Mouse (Mus musculus) myocyte (in vitro differentiated cells): ENCODE data around the gene Cdc27. TPM values are rescaled to one million over a fixed set of nuclear protein-coding genes. Genes with fewer than 3 reads are reported as not detected.

Source experiments
- H3K27me3 ChIP-seq: one replicate; pipeline ENCODE4 v1.6.1; 2011; ENCODE audit not compliant: control insufficient read depth, insufficient read depth, insufficient read length
- H3K36me3 ChIP-seq: one replicate; pipeline ENCODE4 v1.6.1; 2011; ENCODE audit not compliant: control insufficient read depth, insufficient read depth
- H3K4me2 ChIP-seq: one replicate; pipeline ENCODE4 v1.6.1; 2011; ENCODE audit warnings: low read depth, control low read depth
- H3K4me3 ChIP-seq: one replicate; pipeline ENCODE4 v1.5.1; 2011; ENCODE audit warnings: mild to moderate bottlenecking, control low read depth, moderate library complexity
- H3K79me2 ChIP-seq: one replicate; pipeline ENCODE4 v1.6.1; 2011; ENCODE audit not compliant: control insufficient read depth, insufficient read depth
- H3ac ChIP-seq: one replicate; pipeline ENCODE4 v1.6.1; 2011; ENCODE audit not compliant: control insufficient read depth, insufficient read length
- CEBPB ChIP-seq: IDR thresholded peaks from 2 replicates; pipeline ENCODE4 v1.6.1; 2011; ENCODE audit warnings: mild to moderate bottlenecking, moderate library complexity; ENCODE audit not compliant: poor library complexity, insufficient read depth, severe bottlenecking
- E2F4 ChIP-seq: IDR thresholded peaks from one replicate; pipeline ENCODE4 v1.6.1; 2011; ENCODE audit warnings: mild to moderate bottlenecking, control low read depth, moderate library complexity; ENCODE audit not compliant: insufficient read depth
- MAX ChIP-seq: IDR thresholded peaks from one replicate; pipeline ENCODE4 v1.6.1; 2011; ENCODE audit warnings: low read depth, mild to moderate bottlenecking, control low read depth
- MYOD1 ChIP-seq, 3 experiments: IDR thresholded peaks; one replicate each; pipeline ENCODE4 v1.6.1; 2011; ENCODE audit warnings: control low read depth in 2 of 3, low read depth in 2 of 3, mild to moderate bottlenecking in 2 of 3, moderate library complexity in 1 of 3; ENCODE audit not compliant: insufficient read length in 2 of 3, control insufficient read depth in 1 of 3
- MYOG ChIP-seq, 3 experiments: IDR thresholded peaks; one replicate each; pipeline ENCODE4 v1.6.1; 2011; ENCODE audit warnings: control low read depth in 2 of 3, low read depth in 2 of 3, mild to moderate bottlenecking in 2 of 3; ENCODE audit not compliant: insufficient read length in 2 of 3, control insufficient read depth in 1 of 3, insufficient read depth in 1 of 3
- POLR2A ChIP-seq: IDR thresholded peaks from one replicate; pipeline ENCODE4 v1.6.1; 2011; ENCODE audit warnings: low read depth, mild to moderate bottlenecking, control low read depth, moderate library complexity; ENCODE audit not compliant: insufficient read length
- POLR2AphosphoS2 ChIP-seq: IDR thresholded peaks from one replicate; pipeline ENCODE4 v1.6.1; 2011; ENCODE audit warnings: low read depth, control low read depth; ENCODE audit not compliant: insufficient read length
- REST ChIP-seq: IDR thresholded peaks from one replicate; pipeline ENCODE4 v1.6.1; 2011; ENCODE audit warnings: mild to moderate bottlenecking, control low read depth, moderate library complexity; ENCODE audit not compliant: insufficient read depth, insufficient read length
- SRF ChIP-seq: IDR thresholded peaks from one replicate; pipeline ENCODE4 v1.6.1; 2011; ENCODE audit warnings: low read depth; ENCODE audit not compliant: control insufficient read depth, insufficient read length
- TCF12 ChIP-seq: IDR thresholded peaks from one replicate; pipeline ENCODE4 v1.6.1; 2011; ENCODE audit warnings: mild to moderate bottlenecking, control low read depth; ENCODE audit not compliant: poor library complexity, insufficient read depth, severe bottlenecking
- TCF3 ChIP-seq: IDR thresholded peaks from one replicate; pipeline ENCODE4 v1.6.1; 2011; ENCODE audit warnings: low read depth, control low read depth; ENCODE audit not compliant: insufficient read length
- USF1 ChIP-seq: IDR thresholded peaks from one replicate; pipeline ENCODE4 v1.6.1; 2011; ENCODE audit warnings: low read depth, mild to moderate bottlenecking, control low read depth, moderate library complexity
- polyA plus RNA-seq: library from polyadenylated mRNA; unstranded; fragments of >200 nt; fragmentation: generic; extraction: Trizol; gene quantifications from one replicate; pipeline ENCODE4 v1.2.1, GENCODE M21; 2012; ENCODE audit warnings: missing spikeins

Cdc27 gene
- polyA plus RNA-seq, 1 experiment: 9.2 TPM

- TF ChIP-seq TCF3: no peak
- no peak for TF ChIP-seq MYOG (IDR thresholded peaks at IDR 0.05; ENCODE audit: control insufficient read depth in 1 of 3, insufficient read depth in 1 of 3, insufficient read length in 2 of 3, low read depth in 2 of 3)
- no peak for TF ChIP-seq POLR2AphosphoS2
- no peaks in the 10 kb centered on the region for H3K79me2 ChIP-seq
These were observed 24.5 kb downstream of the Cdc27 start for GRCm38 (mm10) chr11:104525935-104526334.

GRCm38 (mm10) chr11:104512436-104512835 lies 38.0 kb downstream of the Cdc27 start:
- no peak overlapping the region for H3K4me2 ChIP-seq

More at GRCm38 (mm10) chr11:104525935-104526334, 24.5 kb downstream of the Cdc27 start:
- no peak overlapping the region for H3ac ChIP-seq
- H3K36me3 ChIP-seq: peaks cover 58% of the 10 kb centered on the region
- H3K4me3 ChIP-seq: no peak overlapping the region
- H3K4me2 ChIP-seq: no peak overlapping the region
- H3K27me3 ChIP-seq: no peaks in the 10 kb centered on the region

GRCm38 (mm10) chr11:104510606-104511005 lies 39.8 kb downstream of the Cdc27 start:
- Histone ChIP-seq H3K4me2 (no peak overlapping the region), H3K27me3 (no peaks in the 10 kb centered on the region), H3ac (no peak overlapping the region), H3K36me3 (peaks cover 68% of the 10 kb centered on the region), H3K79me2 (no peaks in the 10 kb centered on the region), H3K4me3 (no peak overlapping the region)
- TF ChIP-seq REST: no peak
- TF ChIP-seq POLR2AphosphoS2: no peak
- no peak for TF ChIP-seq TCF3
- TF ChIP-seq MYOG (IDR thresholded peaks at IDR 0.05; ENCODE audit: control insufficient read depth in 1 of 3, insufficient read depth in 1 of 3, insufficient read length in 2 of 3, low read depth in 2 of 3): no peak
- no peak for TF ChIP-seq SRF
- no peak for TF ChIP-seq POLR2A
- TF ChIP-seq TCF12: no peak
- no peak for TF ChIP-seq E2F4
- no peak for TF ChIP-seq CEBPB
- no peak for TF ChIP-seq MYOD1 (IDR thresholded peaks at IDR 0.05; ENCODE audit: control insufficient read depth in 1 of 3, insufficient read length in 2 of 3, low read depth in 2 of 3)
- no peak for TF ChIP-seq MAX
- no peak for TF ChIP-seq USF1

More at GRCm38 (mm10) chr11:104512436-104512835, 38.0 kb downstream of the Cdc27 start:
- H3K4me3 ChIP-seq: no peak overlapping the region
- H3ac ChIP-seq: no peak overlapping the region
- no peaks in the 10 kb centered on the region for H3K27me3 ChIP-seq
- TF ChIP-seq REST (no peak), SRF (no peak), POLR2A (no peak), USF1 (no peak), POLR2AphosphoS2 (no peak), E2F4 (no peak), TCF12 (no peak), TCF3 (no peak), MAX (no peak), MYOD1 (IDR thresholded peaks at IDR 0.05; ENCODE audit: control insufficient read depth in 1 of 3, insufficient read length in 2 of 3, low read depth in 2 of 3) (no peak), MYOG (IDR thresholded peaks at IDR 0.05; ENCODE audit: control insufficient read depth in 1 of 3, insufficient read depth in 1 of 3, insufficient read length in 2 of 3, low read depth in 2 of 3) (no peak), CEBPB (no peak)
- no peaks in the 10 kb centered on the region for H3K79me2 ChIP-seq
- H3K36me3 ChIP-seq: peaks cover 73% of the 10 kb centered on the region

- no peak overlapping the region for H3K4me2 ChIP-seq
- TF ChIP-seq CEBPB (no peak), MYOD1 (IDR thresholded peaks at IDR 0.05; ENCODE audit: control insufficient read depth in 1 of 3, insufficient read length in 2 of 3, low read depth in 2 of 3) (no peak), MYOG (IDR thresholded peaks at IDR 0.05; ENCODE audit: control insufficient read depth in 1 of 3, insufficient read depth in 1 of 3, insufficient read length in 2 of 3, low read depth in 2 of 3) (no peak), TCF3 (no peak), E2F4 (no peak), REST (no peak), TCF12 (no peak), POLR2AphosphoS2 (no peak), SRF (no peak)
- H3K4me3 ChIP-seq: no peak overlapping the region
- no peak overlapping the region for H3ac ChIP-seq
- H3K36me3 ChIP-seq: peaks cover 76% of the 10 kb centered on the region
- H3K79me2 ChIP-seq: no peaks in the 10 kb centered on the region
- H3K27me3 ChIP-seq: no peaks in the 10 kb centered on the region
These were observed 42.0 kb downstream of the Cdc27 start for GRCm38 (mm10) chr11:104508455-104508854.

- H3K36me3 ChIP-seq: no peaks in the 10 kb centered on the region
- no peak overlapping the region for H3K4me2 ChIP-seq
- no peaks in the 10 kb centered on the region for H3K27me3 ChIP-seq
- no peak overlapping the region for H3ac ChIP-seq
- TF ChIP-seq TCF3: no peak
- no peak for TF ChIP-seq USF1
- no peak for TF ChIP-seq MYOG (IDR thresholded peaks at IDR 0.05; ENCODE audit: control insufficient read depth in 1 of 3, insufficient read depth in 1 of 3, insufficient read length in 2 of 3, low read depth in 2 of 3)
- no peak for TF ChIP-seq SRF
- TF ChIP-seq POLR2AphosphoS2: no peak
- TF ChIP-seq MYOD1 (IDR thresholded peaks at IDR 0.05; ENCODE audit: control insufficient read depth in 1 of 3, insufficient read length in 2 of 3, low read depth in 2 of 3): no peak
- TF ChIP-seq MAX: no peak
- no peak for TF ChIP-seq CEBPB
- TF ChIP-seq E2F4: no peak
- TF ChIP-seq TCF12: no peak
- TF ChIP-seq POLR2A: no peak
- no peak for TF ChIP-seq REST
- H3K79me2 ChIP-seq: no peaks in the 10 kb centered on the region
- no peak overlapping the region for H3K4me3 ChIP-seq
These were observed 62.1 kb downstream of the Cdc27 start for GRCm38 (mm10) chr11:104488292-104488691.
